Mouse (Mus musculus) gastrocnemius, postnatal 10 days (tissue): ENCODE data around the gene Wdr45. TPM values are rescaled to one million over a fixed set of nuclear protein-coding genes. Genes with fewer than 3 reads are reported as not detected.
"Not testable (repeated sequence)": the region's sequence is repeated elsewhere in the genome, so short reads cannot be mapped to it uniquely, and the experiment has no call there.

ENCODE experiments used
- DNase-seq: peaks from one replicate; pipeline ENCODE4 v3.0.0; 2021; ENCODE audit warnings: mixed read lengths
- long read RNA-seq, 2 experiments: library from polyadenylated mRNA; stranded (forward); transcript quantifications; one replicate each; pipeline ENCODE4 v2.0.0; 2021
- total RNA-seq, 2 experiments: library from RNA; stranded (reverse); gene quantifications; 2 replicates each; pipeline ENCODE4 v1.2.3; 2021

The Wdr45 gene
- total RNA-seq, result 10 to 100 TPM; 19.6 to 24.3 TPM
- long read RNA-seq, experiment 1, transcript Wdr45-201 (11 exons, 1,609 nt), result major isoform, 5 of 14 reads
- long read RNA-seq, experiment 1, partial matches to known transcripts, result 0 of 14 reads
- long read RNA-seq, experiment 1, other reads (novel, unspliced or antisense), result 5 of 14 reads
- long read RNA-seq, experiment 2, transcript Wdr45-201 (11 exons, 1,609 nt), result major isoform, 5 of 13 reads
- long read RNA-seq, experiment 2, partial matches to known transcripts, result 1 of 13 reads
- long read RNA-seq, experiment 2, other reads (novel, unspliced or antisense), result 7 of 13 reads

DNA sequence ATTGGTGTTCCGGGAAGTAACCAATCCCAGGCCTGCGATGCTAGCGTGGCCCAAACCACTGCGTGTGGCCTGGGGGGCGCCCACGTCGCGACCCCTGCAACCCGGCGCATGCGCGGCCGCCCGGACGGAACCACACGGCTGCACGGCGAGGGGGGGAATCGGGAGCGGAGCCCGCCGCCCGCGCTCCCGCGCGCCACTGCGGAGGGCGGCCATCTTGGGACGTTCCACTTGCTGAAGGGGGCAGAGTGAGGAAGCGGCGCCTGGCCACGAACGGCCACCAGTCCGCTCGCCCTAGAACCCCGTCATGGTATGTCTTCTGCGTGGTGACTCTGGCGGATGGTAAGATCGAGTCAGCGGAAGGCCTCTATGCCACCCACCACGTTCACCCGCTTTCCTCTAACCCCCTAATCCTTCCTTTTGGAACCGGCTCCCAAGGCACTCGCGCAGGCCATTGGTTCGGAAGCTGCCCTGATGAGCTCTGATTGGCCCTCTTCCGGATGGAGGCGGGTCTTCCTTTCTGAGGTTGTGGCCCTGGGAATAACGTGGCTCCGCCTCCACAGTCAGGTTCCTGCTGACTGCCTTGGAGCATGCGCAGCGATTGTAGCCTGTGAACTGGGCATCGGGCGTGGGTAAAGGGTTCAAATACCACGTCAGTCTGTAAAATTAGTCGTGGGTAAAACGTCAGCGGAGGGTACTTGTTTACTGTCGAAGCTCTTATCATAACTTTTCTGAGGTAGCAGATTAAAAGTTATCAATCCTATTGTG, at the start of gene Wdr45:
Gene Wdr45 (plus strand): TSS at position 199 of the 765 bp plus-strand sequence.
- peak; percentile 80 for DNase-seq

DNA sequence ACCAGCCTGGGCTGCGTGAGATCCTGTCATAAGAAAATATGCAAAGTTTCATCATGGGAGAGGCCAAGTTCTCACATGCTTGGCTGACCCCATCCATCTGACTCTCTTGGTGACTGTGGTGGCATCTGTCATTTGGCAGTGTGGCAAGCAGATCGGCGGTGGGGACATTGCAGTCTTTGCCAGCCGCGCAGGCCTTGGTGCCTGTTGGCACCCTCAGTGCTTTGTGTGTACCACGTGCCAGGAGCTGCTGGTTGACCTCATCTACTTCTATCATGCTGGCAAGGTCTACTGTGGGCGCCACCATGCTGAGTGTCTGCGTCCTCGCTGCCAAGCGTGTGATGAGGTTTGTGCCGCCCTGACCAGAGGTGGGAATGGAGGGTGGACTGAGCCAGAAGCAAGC, 49.3 kb upstream of the Wdr45 start:
- no peak for DNase-seq

DNA sequence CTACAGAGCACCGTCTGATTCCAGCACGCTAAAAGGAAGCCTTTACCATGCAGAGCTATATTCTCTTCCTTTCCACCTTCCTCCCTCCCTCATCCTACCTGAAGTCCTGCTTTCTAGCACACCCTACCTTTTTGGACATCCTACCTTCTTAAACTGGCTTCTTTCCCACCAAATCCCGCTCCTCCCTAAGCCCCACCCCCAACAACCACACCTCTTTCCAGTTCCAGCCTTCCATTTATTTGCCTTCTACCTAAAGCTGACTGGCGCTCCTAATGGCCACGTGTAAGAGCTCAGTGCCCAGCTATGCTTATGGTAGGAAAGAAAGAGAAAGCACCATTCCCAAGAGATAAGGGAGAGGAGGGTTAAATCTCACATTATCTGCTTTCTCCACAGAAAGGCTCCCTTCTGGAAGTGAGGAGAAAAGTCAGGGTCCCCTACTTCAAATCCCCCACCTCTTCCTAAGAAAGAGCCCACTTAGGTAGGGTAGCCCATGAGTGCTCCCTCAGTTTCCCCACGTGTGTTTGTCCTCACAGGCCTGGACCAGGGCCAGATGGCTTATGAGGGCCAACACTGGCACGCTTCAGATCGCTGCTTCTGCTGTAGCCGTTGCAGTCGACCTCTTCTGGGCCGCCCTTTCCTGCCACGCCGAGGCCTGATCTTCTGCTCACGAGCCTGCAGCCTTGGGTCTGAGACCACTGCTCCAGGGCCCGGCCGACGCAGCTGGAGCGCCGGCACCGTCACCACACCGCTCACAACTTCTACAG, 48.2 kb upstream of the Wdr45 start:
- DNase-seq, result no peak

DNA sequence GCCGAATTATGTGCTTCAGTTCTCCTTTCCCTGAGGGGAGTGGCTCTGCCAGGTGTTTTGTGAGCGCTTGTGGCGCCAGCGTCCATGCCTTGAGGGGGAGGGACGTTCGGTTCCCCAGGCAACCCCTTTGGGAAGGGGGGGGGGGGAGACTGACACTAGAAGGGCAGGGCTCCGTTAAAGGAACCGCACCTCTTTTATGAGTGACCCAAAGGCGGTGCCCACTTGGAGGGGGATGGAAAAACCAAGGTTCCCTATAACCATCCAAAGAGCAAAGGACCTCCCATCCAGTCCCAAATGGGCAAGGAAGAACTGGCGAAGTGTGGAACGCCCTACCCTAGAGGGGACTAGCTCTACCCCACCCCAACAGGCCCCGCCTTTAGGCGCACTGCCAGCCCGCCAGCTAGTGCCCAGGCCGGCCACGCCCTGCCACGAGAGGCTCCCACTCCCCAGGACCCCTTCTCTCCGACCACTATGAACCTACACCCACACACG, 43.7 kb upstream of the Wdr45 start:
- peak; percentile 66 for DNase-seq

DNA sequence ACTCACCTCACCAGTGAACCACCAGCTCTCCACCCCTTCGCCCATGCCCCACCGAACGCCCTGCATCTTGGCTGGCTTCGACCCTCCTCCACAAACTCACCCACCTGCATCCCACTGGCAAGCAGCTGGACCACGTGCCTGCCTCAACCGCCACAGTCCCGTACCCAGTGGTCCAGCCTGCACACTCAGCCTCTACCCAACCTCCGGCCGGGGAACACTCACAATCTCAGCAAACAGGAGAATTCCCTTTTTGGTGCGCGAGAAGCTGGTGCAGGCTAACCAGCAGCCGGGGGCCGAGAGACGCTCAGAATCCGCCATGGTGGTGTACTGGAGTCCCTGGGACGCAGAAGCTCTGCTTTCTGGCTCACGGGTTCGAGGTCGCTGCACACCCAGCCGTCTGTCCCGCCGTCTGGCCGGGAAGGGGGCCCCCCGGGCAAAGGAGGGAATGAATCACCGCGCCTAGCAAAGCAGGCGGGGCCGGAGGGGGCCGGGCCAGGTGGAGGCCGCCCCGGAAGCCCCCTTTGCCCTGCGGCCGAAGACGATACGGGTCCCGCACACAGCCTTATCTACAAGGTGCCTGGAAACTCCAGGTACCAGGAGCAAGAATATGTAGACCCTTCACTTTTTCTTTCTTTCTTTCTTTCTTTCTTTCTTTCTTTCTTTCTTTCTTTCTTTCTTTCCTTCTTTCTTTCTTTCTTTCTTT, 43.1 kb upstream of the Wdr45 start, which contains the start of gene Plp2:
Gene Plp2 (minus strand): TSS at position 470 of the 703 bp plus-strand sequence.
- DNase-seq, result no peak

DNA sequence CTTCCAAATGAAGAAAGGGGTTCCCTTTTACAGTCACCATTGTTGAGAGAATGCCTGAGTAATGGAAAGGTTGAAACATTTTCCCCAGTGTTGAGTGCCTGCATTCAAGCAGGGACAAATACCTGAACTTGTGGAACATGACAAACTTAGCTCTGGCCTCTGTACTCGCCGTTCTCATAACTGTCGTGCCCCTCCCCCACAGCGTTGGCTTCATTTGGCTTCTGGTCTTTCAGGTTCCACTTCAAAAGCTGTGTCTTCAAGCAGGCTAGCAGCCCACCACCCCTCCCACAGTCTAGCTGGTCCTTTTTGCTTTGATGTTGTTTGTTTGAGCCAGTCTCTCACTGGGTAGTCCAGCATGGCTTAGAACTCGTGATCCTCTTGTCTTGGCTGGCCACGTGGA, 41.4 kb upstream of the Wdr45 start:
- no peak for DNase-seq

DNA sequence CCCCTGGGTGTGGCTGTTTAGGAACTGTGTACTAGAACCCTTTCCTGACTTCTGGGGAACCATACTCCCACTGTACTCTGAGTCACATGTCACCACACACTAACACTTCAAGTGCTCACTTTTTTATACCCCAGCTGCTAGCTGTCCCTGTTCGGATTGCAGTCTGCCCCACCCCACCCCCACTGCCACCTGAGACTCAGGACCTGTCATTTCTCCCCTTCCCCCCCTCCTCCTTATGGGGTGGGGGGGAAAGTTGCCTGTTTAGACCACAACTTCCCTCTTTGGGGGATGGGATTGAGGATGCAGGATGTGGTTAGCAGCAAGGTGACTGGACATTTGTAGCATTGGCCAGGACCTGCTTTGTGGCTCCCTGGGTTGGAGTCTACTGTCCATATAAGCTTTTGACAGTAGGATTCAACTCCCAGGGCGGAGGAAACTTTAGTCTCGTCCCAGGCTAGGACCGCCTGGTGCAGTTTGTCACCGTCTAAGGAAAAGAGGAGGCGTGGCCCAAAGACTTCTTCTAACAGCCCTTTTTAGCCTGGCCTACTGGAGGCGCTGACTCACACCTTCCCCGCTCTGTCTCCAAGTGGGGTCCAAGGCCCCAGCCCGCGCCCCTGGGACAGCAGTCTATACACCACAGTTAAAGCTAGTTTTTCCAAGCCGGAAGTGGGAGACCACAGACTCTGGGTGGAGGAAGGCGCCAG, 40.4 kb upstream of the Wdr45 start:
- DNase-seq, result no peak

DNA sequence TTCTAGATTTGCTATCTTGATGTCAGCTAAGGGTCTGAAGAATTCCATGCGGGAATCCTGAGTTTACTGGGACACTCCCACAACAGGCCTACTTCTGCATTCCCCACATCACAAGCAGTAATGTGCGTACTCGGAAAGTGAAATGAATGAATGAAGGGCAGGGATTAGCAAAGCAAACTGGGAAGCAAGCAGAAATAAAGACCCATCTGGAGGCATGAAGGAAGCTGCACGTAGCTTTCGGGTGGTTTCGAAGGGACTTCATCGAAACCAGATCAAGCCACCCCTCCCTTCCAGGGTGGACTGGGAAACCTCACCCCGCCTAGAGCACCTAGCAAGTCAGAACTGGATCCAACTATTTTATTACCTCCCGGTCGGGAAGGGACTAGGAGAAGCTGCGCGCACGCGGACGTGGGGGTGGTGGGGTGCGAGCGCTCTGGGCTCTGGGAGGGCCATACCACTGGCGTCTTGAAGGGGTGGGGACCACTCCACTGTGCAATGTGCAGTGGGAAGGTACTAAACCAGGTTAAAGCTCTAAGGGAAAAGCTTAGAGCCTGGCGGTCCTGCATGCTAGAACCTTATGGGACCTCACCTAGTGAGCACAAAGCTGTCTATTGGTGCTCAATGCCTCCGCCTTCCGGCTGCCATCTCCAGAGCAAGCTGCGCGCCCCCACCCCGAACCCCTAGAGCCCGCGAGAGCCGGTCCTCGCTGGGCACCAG, 39.7 kb upstream of the Wdr45 start:
- DNase-seq, result no peak

DNA sequence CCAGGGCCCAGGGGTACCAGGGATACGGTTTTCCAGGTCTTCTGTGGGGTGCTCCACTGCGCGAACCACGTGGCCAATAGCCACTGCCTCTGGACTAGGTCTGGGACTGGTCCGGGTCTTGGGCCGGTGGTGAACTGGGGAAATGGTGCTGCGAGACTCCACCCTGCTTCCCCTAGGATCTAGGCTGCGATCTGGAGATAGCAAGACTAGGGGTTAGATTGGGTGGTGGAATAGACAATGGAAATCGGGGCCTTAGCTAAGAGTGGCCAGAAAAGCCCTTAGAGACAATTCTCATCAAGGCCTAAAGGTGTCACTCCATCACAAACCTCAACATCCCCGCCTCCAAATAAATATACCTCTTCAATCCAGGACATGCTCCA, 39.1 kb upstream of the Wdr45 start:
- DNase-seq, result no peak

DNA sequence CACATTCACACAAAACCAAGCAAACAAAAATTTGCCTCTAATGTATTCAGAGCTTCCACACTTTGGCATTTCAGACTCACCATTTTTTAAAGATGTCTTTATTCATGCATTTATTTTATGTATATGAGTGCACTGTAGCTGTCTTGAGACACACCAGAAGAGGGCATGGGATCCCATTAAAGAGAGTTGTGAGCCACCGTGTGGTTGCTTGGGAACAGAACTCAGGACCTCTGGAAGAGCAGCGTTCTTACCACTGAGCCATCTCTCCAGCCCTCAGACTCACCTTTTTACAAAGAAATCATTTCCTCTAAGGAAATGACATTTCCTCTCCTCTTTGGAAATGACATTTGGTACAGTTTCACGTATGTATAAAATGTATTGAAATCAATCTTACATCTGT, 35.1 kb upstream of the Wdr45 start:
- no peak for DNase-seq

DNA sequence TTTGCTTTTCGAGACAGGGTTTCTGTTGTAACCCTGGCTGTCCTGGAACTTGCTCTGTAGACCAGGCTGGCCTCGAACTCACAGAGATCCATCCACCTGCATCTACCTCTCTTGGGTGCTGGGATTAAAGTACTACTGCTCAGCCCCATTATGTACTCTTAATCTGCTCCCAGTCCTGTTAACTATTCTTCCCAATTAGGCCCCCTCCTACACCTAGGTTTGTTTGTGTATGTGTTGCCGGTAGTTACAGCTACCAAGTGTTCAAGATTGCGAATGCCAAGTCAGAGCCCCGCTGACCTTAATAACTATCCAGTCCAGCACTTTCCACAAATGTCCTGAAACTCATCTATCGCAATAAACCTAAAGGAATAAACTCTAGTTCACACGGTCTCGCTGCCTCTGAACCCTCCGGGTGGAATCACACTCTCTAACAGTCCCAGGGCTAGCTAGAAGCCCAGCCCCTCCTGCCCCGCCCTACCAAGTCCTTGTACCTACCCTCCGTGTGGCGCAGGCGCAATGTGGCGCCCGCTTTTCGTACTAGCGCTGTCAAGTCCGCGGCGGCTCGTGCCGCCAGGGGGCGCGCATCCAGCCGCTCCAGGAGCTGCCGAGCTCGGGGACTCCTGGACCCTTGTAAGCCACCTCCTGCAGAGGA, 34.6 kb upstream of the Wdr45 start:
- DNase-seq, result peak; percentile 91

DNA sequence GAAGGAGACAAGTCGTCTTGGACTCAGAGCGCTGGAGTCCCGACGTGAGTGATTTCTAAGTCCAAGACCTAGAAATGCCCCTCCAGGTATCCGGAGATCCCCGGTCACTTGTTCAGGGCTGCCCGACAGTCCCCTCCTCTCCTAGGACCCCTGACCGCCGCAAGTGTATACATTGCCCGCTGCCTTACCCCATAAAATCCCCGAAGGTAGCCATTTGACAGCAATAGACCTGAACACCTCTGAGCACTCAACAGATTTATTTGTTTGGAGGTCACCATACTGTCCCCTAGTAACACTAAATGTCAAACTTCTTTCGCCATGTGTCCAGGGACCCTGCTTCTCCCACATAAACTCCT, 34.1 kb upstream of the Wdr45 start:
- no peak for DNase-seq

DNA sequence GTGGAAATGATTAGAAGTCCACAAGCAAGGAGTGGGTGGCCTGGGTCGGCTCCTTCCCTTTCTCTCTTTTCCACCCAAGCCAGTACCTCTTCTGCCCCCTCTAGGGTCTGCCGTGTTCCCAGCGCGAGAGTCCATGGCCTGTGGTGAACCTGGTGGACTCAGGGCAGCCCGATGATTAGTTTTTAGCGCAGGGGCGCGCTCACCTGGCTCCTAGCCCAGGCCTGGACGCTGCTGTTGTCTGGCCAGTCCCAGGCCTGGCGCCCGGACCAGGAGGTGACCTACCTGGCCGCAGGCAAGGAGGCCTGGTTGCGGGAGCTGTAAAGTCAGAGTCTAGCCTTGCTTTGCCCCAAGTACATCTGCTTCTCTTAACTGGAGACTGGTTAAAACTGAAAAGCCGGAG, 33.3 kb upstream of the Wdr45 start, which contains the start of gene Magix:
Gene Magix (minus strand): TSS at position 388 of the 400 bp plus-strand sequence.
- DNase-seq, result no peak

DNA sequence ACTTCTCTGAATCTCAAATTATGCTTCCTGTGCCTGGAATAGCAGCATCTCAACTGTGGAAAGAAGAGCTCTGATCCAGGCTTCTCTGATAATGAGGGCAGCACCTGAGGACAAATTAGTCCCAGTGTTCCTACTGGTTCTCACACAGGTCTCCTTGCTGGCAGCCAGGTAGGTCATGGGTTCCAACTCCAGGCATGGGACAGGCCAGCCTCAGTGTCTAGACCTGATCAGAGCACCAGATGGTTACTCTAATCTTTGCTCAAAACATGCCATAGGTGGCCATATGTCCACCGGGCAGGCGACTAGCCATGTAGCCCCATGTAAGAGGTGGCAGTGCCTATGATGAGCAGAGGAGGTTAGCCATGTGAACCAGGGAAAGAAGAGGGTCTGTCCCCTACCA, 25.8 kb upstream of the Wdr45 start:
- DNase-seq, result no peak

DNA sequence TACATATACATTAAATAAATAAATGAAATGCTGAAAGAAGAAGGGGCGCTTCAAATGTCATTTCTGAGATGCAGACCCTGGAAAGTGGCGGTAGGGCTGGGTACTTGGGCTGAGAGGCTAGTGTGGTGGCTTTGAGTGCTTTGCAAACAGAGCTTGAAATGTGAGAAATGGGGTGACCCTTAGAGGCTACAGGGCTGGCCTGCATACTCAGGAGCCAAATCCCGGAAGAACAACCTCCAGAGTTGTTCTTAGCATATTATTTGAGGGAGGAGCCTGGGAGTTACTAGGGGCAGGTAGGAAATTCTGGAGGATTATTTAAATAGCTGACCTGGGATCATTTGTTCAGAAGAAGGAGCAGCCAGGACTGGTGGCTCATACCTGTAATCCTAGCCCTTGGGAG, 23.6 kb upstream of the Wdr45 start:
- no peak for DNase-seq

DNA sequence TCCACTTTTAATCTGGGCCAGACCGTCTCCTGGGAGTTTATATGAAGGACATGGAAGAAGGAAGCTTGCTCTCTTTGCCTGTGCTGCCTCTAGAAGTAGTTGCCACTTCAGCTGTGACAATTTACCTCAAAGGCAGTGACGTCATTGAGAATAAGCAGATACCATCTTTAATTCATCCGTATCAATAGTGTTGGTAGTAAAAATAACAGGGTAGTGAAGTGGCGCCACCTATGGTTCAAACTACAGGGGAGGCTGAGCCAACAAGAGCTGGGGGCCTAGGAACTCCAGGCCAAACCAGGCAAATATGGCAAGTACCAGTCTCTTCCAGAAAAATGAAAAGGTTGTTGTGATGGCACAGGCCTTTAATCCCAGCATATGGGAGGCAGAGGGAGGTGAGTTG, 21.3 kb upstream of the Wdr45 start:
- no peak for DNase-seq

DNA sequence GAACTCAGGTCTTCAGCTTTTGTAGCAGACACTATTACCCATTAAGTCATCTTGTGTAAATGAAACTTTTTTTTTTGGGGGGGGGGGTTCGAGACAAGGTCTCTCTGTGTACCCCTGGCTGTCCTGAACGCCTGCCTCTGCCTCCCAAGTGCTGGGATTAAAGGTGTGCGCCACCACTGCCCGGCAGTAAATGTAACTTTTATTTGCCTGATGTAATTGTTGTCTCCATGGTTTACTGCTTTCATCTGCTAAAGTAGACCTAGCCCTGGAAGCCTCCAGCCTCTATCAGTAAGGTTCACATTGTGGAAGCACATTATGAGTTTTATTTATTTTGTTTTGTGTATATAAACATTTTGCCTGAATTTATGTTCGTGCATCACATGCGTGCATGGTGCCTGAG, 17.6 kb upstream of the Wdr45 start:
- no peak for DNase-seq

DNA sequence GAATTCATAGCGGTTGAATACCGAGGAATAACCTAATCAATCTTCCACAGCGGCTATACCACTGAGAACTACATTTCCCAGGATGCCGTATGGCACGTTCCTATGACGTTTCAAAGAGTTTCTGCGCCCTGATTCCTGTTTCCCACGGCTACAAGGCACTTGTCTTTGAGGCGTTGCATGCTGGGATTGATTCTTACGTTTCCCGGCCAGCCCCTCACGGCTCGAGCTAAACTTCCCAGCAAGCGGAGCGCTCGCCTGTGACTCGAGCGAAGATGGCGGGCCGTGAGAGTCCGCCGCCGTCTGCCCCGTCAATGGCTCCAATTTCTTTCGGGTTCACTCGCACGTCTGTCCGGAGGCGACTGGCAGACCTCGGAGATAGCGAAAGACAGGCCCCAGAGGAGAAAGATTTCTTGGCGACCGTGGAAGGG, 17.2 kb upstream of the Wdr45 start, which contains the start of gene Gpkow:
Gene Gpkow (plus strand): TSS at position 178 of the 428 bp plus-strand sequence.
- DNase-seq, result peak; percentile 57

DNA sequence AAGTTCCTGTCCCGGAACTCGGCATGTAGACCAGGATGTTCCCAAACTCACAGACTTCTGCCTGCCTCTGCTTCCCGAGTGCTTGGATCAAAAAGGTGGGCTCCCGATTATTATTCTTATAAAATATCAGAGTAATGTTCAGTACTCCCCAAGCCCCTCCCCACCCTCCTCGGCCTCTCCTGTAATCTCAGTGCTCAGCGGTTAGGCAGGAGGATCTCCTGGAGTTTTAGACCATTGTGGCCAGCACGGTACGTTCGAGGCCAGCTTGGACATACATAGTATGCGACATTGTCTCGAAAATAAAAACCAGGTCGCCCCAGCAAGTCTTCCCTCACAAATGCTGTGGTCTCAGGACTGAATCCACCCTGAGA, 384 bp upstream of the Wdr45 start:
- DNase-seq, result not testable (repeated sequence)

DNA sequence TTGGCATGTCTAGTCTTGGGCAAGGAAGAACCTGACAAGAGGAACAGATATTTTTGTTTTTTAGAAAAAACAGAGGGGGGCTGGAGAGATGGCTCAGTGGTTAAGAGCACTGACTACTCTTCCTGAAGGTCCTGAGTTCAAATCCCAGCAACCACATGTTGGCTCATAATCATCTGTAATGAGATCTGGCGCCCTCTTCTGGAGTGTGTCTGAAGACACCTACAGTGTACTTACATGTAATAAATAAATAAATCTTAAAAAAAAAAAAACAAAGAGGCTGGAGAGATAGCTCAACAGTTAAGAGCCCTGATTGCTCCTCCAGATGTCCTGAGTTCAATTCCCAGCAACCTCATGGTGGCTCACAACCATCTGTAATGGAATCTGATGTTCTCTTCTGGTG, 1.9 kb downstream of the Wdr45 start:
- not testable (repeated sequence) for DNase-seq
